Mouse (Mus musculus) lung, postnatal 0 days (tissue): ENCODE data around the gene Olfr527. TPM values are rescaled to one million over a fixed set of nuclear protein-coding genes. Genes with fewer than 3 reads are reported as not detected.

Experiments used
- ATAC-seq: fragments of 200-750 bp; cut with Nextera tagmentation; 2 replicates; pipeline ENCODE4 v1.8.0; 2017; ENCODE audit warnings: moderate library complexity
- DNase-seq: peaks from one replicate; pipeline ENCODE4 v3.0.0-alpha.2; 2016; ENCODE audit warnings: low spot score
- H3K27ac ChIP-seq: fragments of 300-500 bp; sonication (generic); 2 replicates; pipeline ENCODE4 v1.5.1; 2014; ENCODE audit warnings: antibody characterized with exemption, mild to moderate bottlenecking, low read length, mixed read lengths
- H3K27me3 ChIP-seq: fragments of 300-500 bp; sonication (generic); replicated peaks from 2 replicates; pipeline ENCODE4 v1.6.1; 2014; ENCODE audit warnings: low read length, mixed read lengths; ENCODE audit not compliant: insufficient read depth
- H3K36me3 ChIP-seq: fragments of 300-500 bp; sonication (generic); 2 replicates; pipeline ENCODE4 v1.6.1; 2014; ENCODE audit warnings: low read length, mixed read lengths; ENCODE audit not compliant: insufficient read depth
- H3K4me1 ChIP-seq: fragments of 300-500 bp; sonication (generic); 2 replicates; pipeline ENCODE4 v1.6.1; 2014; ENCODE audit warnings: antibody characterized with exemption, low read depth, low read length, mixed read lengths; ENCODE audit not compliant: insufficient read depth
- H3K4me2 ChIP-seq: fragments of 300-500 bp; sonication (generic); replicated peaks from 2 replicates; pipeline ENCODE4 v1.6.1; 2014; ENCODE audit warnings: low read depth, mild to moderate bottlenecking, low read length, moderate library complexity, mixed read lengths
- H3K4me3 ChIP-seq: fragments of 300-500 bp; sonication (generic); 2 replicates; pipeline ENCODE4 v1.5.1; 2014; ENCODE audit warnings: low read depth, low read length
- H3K9ac ChIP-seq: fragments of 300-500 bp; sonication (generic); replicated peaks from 2 replicates; pipeline ENCODE4 v1.6.1; 2014; ENCODE audit warnings: low read depth, mild to moderate bottlenecking
- H3K9me3 ChIP-seq: fragments of 300-500 bp; sonication (generic); 2 replicates; pipeline ENCODE4 v1.6.1; 2016; ENCODE audit warnings: low read length, mixed read lengths
- CTCF ChIP-seq: IDR thresholded peaks from 2 replicates; pipeline ENCODE4 v1.5.1; 2016; ENCODE audit warnings: antibody characterized with exemption, mild to moderate bottlenecking
- EP300 ChIP-seq: IDR thresholded peaks from 2 replicates; pipeline ENCODE4 v1.6.1; 2016; ENCODE audit warnings: antibody characterized with exemption, mild to moderate bottlenecking, control low read depth
- WGBS: fragments of 180-500 bp; shearing (Covaris S2); extraction: QIAGEN DNeasy Blood & Tissue Kit; methylation state at CpG from one replicate; pipeline ENCODE4 v1.1.7; 2014; 5-methylcytosine and 5-hydroxymethylcytosine counted together
- polyA plus RNA-seq: library from polyadenylated mRNA; unstranded; fragments of >200 nt; fragmentation: Nextera tagmentation; extraction: Ambion mirVana; gene quantifications from 2 replicates; pipeline ENCODE4 v1.2.1, GENCODE M21; 2015

The Olfr527 gene
- polyA plus RNA-seq, 1 experiment from 2014 or later = not detected

- Histone ChIP-seq H3K9ac (no peak overlapping the region), H3K4me2 (no peak overlapping the region), H3K9me3 (no peaks in the 10 kb centered on the region), H3K27me3 (no peaks in the 10 kb centered on the region), H3K36me3 (no peaks in the 10 kb centered on the region), H3K27ac (no peak overlapping the region), H3K4me1 (no peaks in the 10 kb centered on the region), H3K4me3 (no peak overlapping the region)
- 27% methylated on average over 1 of the region's 1 CpGs for WGBS
- ATAC-seq = no peak
- TF ChIP-seq EP300 (no peak), CTCF (no peak)
- DNase-seq = no peak
These were observed 4.0 kb upstream of the Olfr527 start for GRCm38 (mm10) chr7:140329766-140330304.

GRCm38 (mm10) chr7:140361571-140361970 lies 27.8 kb downstream of the Olfr527 start, which contains the start of gene Olfr60:
TSS of gene Olfr60 (minus strand) at chr7:140361671.
- no peaks in the 10 kb centered on the region for H3K4me1 ChIP-seq
- no peaks in the 10 kb centered on the region for H3K9me3 ChIP-seq
- H3K27ac ChIP-seq = no peak within 1 kb of the TSS
- no peak within 1 kb of the TSS for H3K9ac ChIP-seq
- TF ChIP-seq CTCF (no peak), EP300 (no peak)
- WGBS = 59% methylated on average over 3 of the region's 3 CpGs
- no peak within 1 kb of the TSS for H3K4me3 ChIP-seq
- no peaks in the 10 kb centered on the region for H3K27me3 ChIP-seq
- DNase-seq (no peak), ATAC-seq (no peak)
- no peaks in the 10 kb centered on the region for H3K36me3 ChIP-seq
- H3K4me2 ChIP-seq = no peak within 1 kb of the TSS

- ATAC-seq = no peak
- TF ChIP-seq CTCF = no peak
- TF ChIP-seq EP300 = no peak
- 56% methylated on average over 4 of the region's 4 CpGs for WGBS
These were observed 40.5 kb downstream of the Olfr527 start for GRCm38 (mm10) chr7:140374300-140374699.

GRCm38 (mm10) chr7:140376231-140376630 lies 42.4 kb downstream of the Olfr527 start, which contains the start of gene Olfr530:
TSS of gene Olfr530 (minus strand) at chr7:140376331.
- ATAC-seq (no peak), DNase-seq (no peak)
- no peaks in the 10 kb centered on the region for H3K27me3 ChIP-seq
- H3K4me2 ChIP-seq = no peak within 1 kb of the TSS
- WGBS = 33% methylated on average over 1 of the region's 1 CpGs
- no peak within 1 kb of the TSS for H3K4me3 ChIP-seq
- no peaks in the 10 kb centered on the region for H3K4me1 ChIP-seq
- H3K9ac ChIP-seq = no peak within 1 kb of the TSS
- TF ChIP-seq CTCF (no peak), EP300 (no peak)
- H3K36me3 ChIP-seq = no peaks in the 10 kb centered on the region
- H3K27ac ChIP-seq = no peak within 1 kb of the TSS
- H3K9me3 ChIP-seq = no peaks in the 10 kb centered on the region

More at GRCm38 (mm10) chr7:140374300-140374699, 40.5 kb downstream of the Olfr527 start:
- Histone ChIP-seq H3K4me2 (no peak overlapping the region), H3K9ac (no peak overlapping the region), H3K36me3 (no peaks in the 10 kb centered on the region), H3K27ac (no peak overlapping the region), H3K27me3 (no peaks in the 10 kb centered on the region), H3K4me1 (no peaks in the 10 kb centered on the region), H3K9me3 (no peaks in the 10 kb centered on the region), H3K4me3 (no peak overlapping the region)
- no peak for DNase-seq

- WGBS = 88% methylated on average over 2 of the region's 2 CpGs
- no peaks in the 10 kb centered on the region for H3K4me1 ChIP-seq
- TF ChIP-seq CTCF = no peak
- H3K36me3 ChIP-seq = no peaks in the 10 kb centered on the region
- no peaks in the 10 kb centered on the region for H3K9me3 ChIP-seq
- H3K4me3 ChIP-seq = no peak overlapping the region
- H3K27me3 ChIP-seq = no peaks in the 10 kb centered on the region
- DNase-seq (no peak), ATAC-seq (no peak)
- H3K4me2 ChIP-seq = no peak overlapping the region
- no peak overlapping the region for H3K27ac ChIP-seq
- no peak overlapping the region for H3K9ac ChIP-seq
These were observed 43.1 kb downstream of the Olfr527 start for GRCm38 (mm10) chr7:140376911-140377310.

Other genes with a start within 250 kb of the Olfr527 start
- gene Prap1, start 240.6 kb upstream of the Olfr527 start, polyA plus RNA-seq = not detected in 2 replicates
- gene Fuom, start 231.6 kb upstream of the Olfr527 start, polyA plus RNA-seq = 18.8 and 19.0 TPM in 2 replicates
- 16.1 and 17.3 TPM in 2 replicates for gene Paox, start 218.2 kb upstream of the Olfr527 start, polyA plus RNA-seq
- 129 and 133 TPM in 2 replicates for gene Echs1, start 217.5 kb upstream of the Olfr527 start, polyA plus RNA-seq
- 15.9 and 20.7 TPM in 2 replicates for gene Mtg1, start 196.5 kb upstream of the Olfr527 start, polyA plus RNA-seq
- gene Sprn, start 179.1 kb upstream of the Olfr527 start, polyA plus RNA-seq = 0.10 and 0.19 TPM in 2 replicates
- not detected in 2 replicates for gene Olfr522, start 169.3 kb upstream of the Olfr527 start, polyA plus RNA-seq
- gene Olfr523, start 160.8 kb upstream of the Olfr527 start, polyA plus RNA-seq = not detected in 2 replicates
- not detected in 2 replicates for gene Olfr524, start 128.1 kb upstream of the Olfr527 start, polyA plus RNA-seq
- gene Cd163l1, start 115.8 kb upstream of the Olfr527 start, polyA plus RNA-seq = 0.23 and 0.56 TPM in 2 replicates
- 0.05 TPM in 1 of 2 replicates, not detected in the other for gene 5830411N06Rik, start 86.7 kb upstream of the Olfr527 start, polyA plus RNA-seq
- not detected in 2 replicates for gene Olfr525, start 13.2 kb upstream of the Olfr527 start, polyA plus RNA-seq
- gene Olfr60, start 27.7 kb downstream of the Olfr527 start, polyA plus RNA-seq = not detected in 2 replicates
- not detected in 2 replicates for gene Olfr530, start 42.3 kb downstream of the Olfr527 start, polyA plus RNA-seq
- not detected in 2 replicates for gene Olfr531, start 68.9 kb downstream of the Olfr527 start, polyA plus RNA-seq
- not detected in 2 replicates for gene Olfr532, start 87.6 kb downstream of the Olfr527 start, polyA plus RNA-seq
- gene Olfr533, start 129.4 kb downstream of the Olfr527 start, polyA plus RNA-seq = not detected in 2 replicates
- gene Olfr535, start 150.2 kb downstream of the Olfr527 start, polyA plus RNA-seq = not detected in 2 replicates
- gene Olfr536, start 173.4 kb downstream of the Olfr527 start, polyA plus RNA-seq = not detected in 2 replicates
- not detected in 2 replicates for gene Olfr538, start 233.9 kb downstream of the Olfr527 start, polyA plus RNA-seq